Mouse (Mus musculus): ENCODE results near the gene Mcoln2. TPM values are rescaled to one million over a fixed set of nuclear protein-coding genes. Genes with fewer than 3 reads are reported as not detected.

The Mcoln2 gene
- polyA plus RNA-seq, 1 experiment from 2014 or later, result 0.75 TPM

GRCm38 (mm10) chr3:146227427-146227826 is 77.8 kb downstream of the Mcoln2 start:
- Histone ChIP-seq H3K27me3 (ENCODE audit: control insufficient read depth, insufficient read depth, low read depth, low read length) (peaks cover 7% of the 10 kb centered on the region), H3K4me2 (ENCODE audit: low read depth, low read length) (no peak overlapping the region), H3K36me3 (ENCODE audit: control insufficient read depth, insufficient read depth, low read length) (no peaks in the 10 kb centered on the region), H3K4me3 (ENCODE audit: low read length) (no peak overlapping the region), H3K4me1 (replicated peaks; ENCODE audit: control insufficient read depth, insufficient read depth, low read length) (no peaks in the 10 kb centered on the region), H3K9ac (ENCODE audit: low read length) (no peak overlapping the region), H3K27ac (ENCODE audit: low read length) (no peak overlapping the region), H3K9me3 (ENCODE audit: control insufficient read depth, low read length) (no peaks in the 10 kb centered on the region)
- WGBS, result 51% methylated on average over 3 of the region's 3 CpGs
- peak; percentile 28; the same call in 1 of the 2 replicates for ATAC-seq (ENCODE audit: low read depth)

- Histone ChIP-seq H3K4me1 (replicated peaks; ENCODE audit: control insufficient read depth, insufficient read depth, low read length) (peaks cover 1% of the 10 kb centered on the region), H3K4me3 (ENCODE audit: low read length) (no peak overlapping the region), H3K27me3 (ENCODE audit: control insufficient read depth, insufficient read depth, low read depth, low read length) (no peaks in the 10 kb centered on the region), H3K36me3 (ENCODE audit: control insufficient read depth, insufficient read depth, low read length) (no peaks in the 10 kb centered on the region), H3K9ac (ENCODE audit: low read length) (no peak overlapping the region), H3K27ac (ENCODE audit: low read length) (no peak overlapping the region), H3K4me2 (ENCODE audit: low read depth, low read length) (no peak overlapping the region), H3K9me3 (ENCODE audit: control insufficient read depth, low read length) (no peaks in the 10 kb centered on the region)
- WGBS, result 81% methylated on average over 13 of the region's 13 CpGs
- ATAC-seq (ENCODE audit: low read depth), result no peak
Measured at GRCm38 (mm10) chr3:146228559-146229310, 79.1 kb downstream of the Mcoln2 start.

- no peaks in the 10 kb centered on the region for H3K9me3 ChIP-seq (ENCODE audit: control insufficient read depth, low read length)
- no peaks in the 10 kb centered on the region for H3K27me3 ChIP-seq (ENCODE audit: control insufficient read depth, insufficient read depth, low read depth, low read length)
- peaks cover 10% of the 10 kb centered on the region for H3K4me1 ChIP-seq (replicated peaks; ENCODE audit: control insufficient read depth, insufficient read depth, low read length)
- no peak overlapping the region for H3K4me2 ChIP-seq (ENCODE audit: low read depth, low read length)
- no peak overlapping the region for H3K9ac ChIP-seq (ENCODE audit: low read length)
- ATAC-seq (ENCODE audit: low read depth), result no peak
- no peak overlapping the region for H3K4me3 ChIP-seq (ENCODE audit: low read length)
- no peaks in the 10 kb centered on the region for H3K36me3 ChIP-seq (ENCODE audit: control insufficient read depth, insufficient read depth, low read length)
- no peak overlapping the region for H3K27ac ChIP-seq (ENCODE audit: low read length)
- 44% methylated on average over 7 of the region's 7 CpGs for WGBS
Measured at GRCm38 (mm10) chr3:146232708-146233107, 83.1 kb downstream of the Mcoln2 start.

- Histone ChIP-seq H3K36me3 (ENCODE audit: control insufficient read depth, insufficient read depth, low read length) (no peaks in the 10 kb centered on the region), H3K4me3 (ENCODE audit: low read length) (no peak overlapping the region), H3K27ac (ENCODE audit: low read length) (no peak overlapping the region), H3K4me2 (ENCODE audit: low read depth, low read length) (no peak overlapping the region), H3K4me1 (replicated peaks; ENCODE audit: control insufficient read depth, insufficient read depth, low read length) (peaks cover 10% of the 10 kb centered on the region), H3K9me3 (ENCODE audit: control insufficient read depth, low read length) (no peaks in the 10 kb centered on the region), H3K27me3 (ENCODE audit: control insufficient read depth, insufficient read depth, low read depth, low read length) (no peaks in the 10 kb centered on the region), H3K9ac (ENCODE audit: low read length) (no peak overlapping the region)
- peak; percentile 64 for ATAC-seq (ENCODE audit: low read depth)
- 35% methylated on average over 4 of the region's 4 CpGs for WGBS
Measured at GRCm38 (mm10) chr3:146233741-146234140, 84.1 kb downstream of the Mcoln2 start.

- 36% methylated on average over 10 of the region's 10 CpGs for WGBS
- H3K4me2 ChIP-seq (ENCODE audit: low read depth, low read length), result no peak overlapping the region
- H3K4me1 ChIP-seq (replicated peaks; ENCODE audit: control insufficient read depth, insufficient read depth, low read length), result peaks cover 10% of the 10 kb centered on the region
- H3K9me3 ChIP-seq (ENCODE audit: control insufficient read depth, low read length), result no peaks in the 10 kb centered on the region
- ATAC-seq (ENCODE audit: low read depth), result peak; percentile 21; the same call in 1 of the 2 replicates
- no peak overlapping the region for H3K27ac ChIP-seq (ENCODE audit: low read length)
- no peak overlapping the region for H3K4me3 ChIP-seq (ENCODE audit: low read length)
- H3K36me3 ChIP-seq (ENCODE audit: control insufficient read depth, insufficient read depth, low read length), result no peaks in the 10 kb centered on the region
- H3K27me3 ChIP-seq (ENCODE audit: control insufficient read depth, insufficient read depth, low read depth, low read length), result no peaks in the 10 kb centered on the region
- no peak overlapping the region for H3K9ac ChIP-seq (ENCODE audit: low read length)
Measured at GRCm38 (mm10) chr3:146234530-146234929, 84.9 kb downstream of the Mcoln2 start.

GRCm38 (mm10) chr3:146236280-146236679 is 86.6 kb downstream of the Mcoln2 start:
- Histone ChIP-seq H3K9me3 (ENCODE audit: control insufficient read depth, low read length) (no peaks in the 10 kb centered on the region), H3K36me3 (ENCODE audit: control insufficient read depth, insufficient read depth, low read length) (no peaks in the 10 kb centered on the region), H3K27ac (ENCODE audit: low read length) (no peak overlapping the region), H3K27me3 (ENCODE audit: control insufficient read depth, insufficient read depth, low read depth, low read length) (no peaks in the 10 kb centered on the region), H3K4me3 (ENCODE audit: low read length) (no peak overlapping the region), H3K4me2 (ENCODE audit: low read depth, low read length) (no peak overlapping the region), H3K4me1 (replicated peaks; ENCODE audit: control insufficient read depth, insufficient read depth, low read length) (peaks cover 10% of the 10 kb centered on the region), H3K9ac (ENCODE audit: low read length) (no peak overlapping the region)
- ATAC-seq (ENCODE audit: low read depth), result no peak
- WGBS, result 52% methylated on average over 8 of the region's 8 CpGs

GRCm38 (mm10) chr3:146237676-146238075 is 88.0 kb downstream of the Mcoln2 start:
- 80% methylated on average over 5 of the region's 5 CpGs for WGBS
- Histone ChIP-seq H3K27ac (ENCODE audit: low read length) (no peak overlapping the region), H3K4me1 (replicated peaks; ENCODE audit: control insufficient read depth, insufficient read depth, low read length) (peaks cover 10% of the 10 kb centered on the region), H3K9me3 (ENCODE audit: control insufficient read depth, low read length) (no peaks in the 10 kb centered on the region), H3K36me3 (ENCODE audit: control insufficient read depth, insufficient read depth, low read length) (no peaks in the 10 kb centered on the region), H3K27me3 (ENCODE audit: control insufficient read depth, insufficient read depth, low read depth, low read length) (no peaks in the 10 kb centered on the region), H3K9ac (ENCODE audit: low read length) (no peak overlapping the region), H3K4me2 (ENCODE audit: low read depth, low read length) (no peak overlapping the region), H3K4me3 (ENCODE audit: low read length) (no peak overlapping the region)
- ATAC-seq (ENCODE audit: low read depth), result no peak

- no peak overlapping the region for H3K9ac ChIP-seq (ENCODE audit: low read length)
- 88% methylated on average over 1 of the region's 1 CpGs for WGBS
- ATAC-seq (ENCODE audit: low read depth), result no peak
Measured at GRCm38 (mm10) chr3:146244630-146245029, 95.0 kb downstream of the Mcoln2 start.

More at GRCm38 (mm10) chr3:146244630-146245029, 95.0 kb downstream of the Mcoln2 start:
- H3K4me2 ChIP-seq (ENCODE audit: low read depth, low read length), result no peak overlapping the region
- no peaks in the 10 kb centered on the region for H3K36me3 ChIP-seq (ENCODE audit: control insufficient read depth, insufficient read depth, low read length)
- H3K27me3 ChIP-seq (ENCODE audit: control insufficient read depth, insufficient read depth, low read depth, low read length), result no peaks in the 10 kb centered on the region
- H3K4me3 ChIP-seq (ENCODE audit: low read length), result no peak overlapping the region
- no peaks in the 10 kb centered on the region for H3K9me3 ChIP-seq (ENCODE audit: control insufficient read depth, low read length)
- no peak overlapping the region for H3K27ac ChIP-seq (ENCODE audit: low read length)
- no peaks in the 10 kb centered on the region; the same call in 1 of the 2 replicates for H3K4me1 ChIP-seq (replicated peaks; ENCODE audit: control insufficient read depth, insufficient read depth, low read length)
